Mouse (Mus musculus) stomach, embryonic 16.5 days (tissue): Measurements from ENCODE around the gene Il17rd. TPM values are rescaled to one million over a fixed set of nuclear protein-coding genes. Genes with fewer than 3 reads are reported as not detected.

Experiments used
- ATAC-seq: fragments of 200-750 bp; cut with Nextera tagmentation; 2 replicates; pipeline ENCODE4 v1.8.0; 2017; ENCODE audit warnings: moderate number of reproducible peaks, moderate TSS enrichment; ENCODE audit not compliant: insufficient read depth, low FRiP score
- H3K27ac ChIP-seq: fragments of 300-500 bp; sonication (generic); 2 replicates; pipeline ENCODE4 v1.5.1; 2014; ENCODE audit warnings: low read length
- H3K27me3 ChIP-seq: fragments of 300-500 bp; sonication (generic); 2 replicates; pipeline ENCODE4 v1.6.1; 2014; ENCODE audit warnings: low read length, control low read depth, mixed read lengths; ENCODE audit not compliant: control insufficient read depth, insufficient read depth
- H3K36me3 ChIP-seq: fragments of 300-500 bp; sonication (generic); 2 replicates; pipeline ENCODE4 v1.6.1; 2014; ENCODE audit warnings: low read length; ENCODE audit not compliant: control insufficient read depth, insufficient read depth
- H3K4me1 ChIP-seq: fragments of 300-500 bp; sonication (generic); 2 replicates; pipeline ENCODE4 v1.6.1; 2014; ENCODE audit warnings: low read length, control low read depth, mixed read lengths; ENCODE audit not compliant: control insufficient read depth, insufficient read depth
- H3K4me2 ChIP-seq: fragments of 300-500 bp; sonication (generic); 2 replicates; pipeline ENCODE4 v1.6.1; 2014; ENCODE audit warnings: low read depth, low read length, mixed read lengths
- H3K4me3 ChIP-seq: fragments of 300-500 bp; sonication (generic); replicated peaks from 2 replicates; pipeline ENCODE4 v1.5.1; 2014; ENCODE audit warnings: mild to moderate bottlenecking, low read length
- H3K9ac ChIP-seq: fragments of 300-500 bp; sonication (generic); 2 replicates; pipeline ENCODE4 v1.6.1; 2014; ENCODE audit warnings: low read length
- H3K9me3 ChIP-seq: fragments of 300-500 bp; sonication (generic); replicated peaks from 2 replicates; pipeline ENCODE4 v1.6.1; 2016; ENCODE audit warnings: low read length, control low read depth; ENCODE audit not compliant: control insufficient read depth
- WGBS: fragments of 180-500 bp; shearing (Covaris S2); extraction: QIAGEN DNeasy Blood & Tissue Kit; methylation state at CpG from one replicate; pipeline ENCODE4 v1.1.7; 2014; 5-methylcytosine and 5-hydroxymethylcytosine counted together
- polyA plus RNA-seq: library from polyadenylated mRNA; unstranded; fragments of >200 nt; fragmentation: Nextera tagmentation; extraction: Ambion mirVana; gene quantifications from 2 replicates; pipeline ENCODE4 v1.2.1, GENCODE M21; 2015

Gene Il17rd
- polyA plus RNA-seq, 1 experiment from 2014 or later = 2.5 TPM

GRCm38 (mm10) chr14:27040451-27040850 is 1.7 kb downstream of the Il17rd start:
- no peak overlapping the region for H3K27ac ChIP-seq
- H3K4me3 ChIP-seq = peak overlapping the region; percentile 94
- H3K9ac ChIP-seq = peak overlapping the region; percentile 86
- peak overlapping the region; percentile 83 for H3K4me2 ChIP-seq
- H3K4me1 ChIP-seq = peaks cover 32% of the 10 kb centered on the region
- no peaks in the 10 kb centered on the region for H3K36me3 ChIP-seq
- no peaks in the 10 kb centered on the region for H3K9me3 ChIP-seq
- 33% methylated on average over 12 of the region's 12 CpGs for WGBS
- H3K27me3 ChIP-seq = no peaks in the 10 kb centered on the region
- ATAC-seq = no peak

- H3K4me1 ChIP-seq = peaks cover 38% of the 10 kb centered on the region
- H3K4me2 ChIP-seq = no peak overlapping the region
- no peaks in the 10 kb centered on the region for H3K9me3 ChIP-seq
- H3K27me3 ChIP-seq = no peaks in the 10 kb centered on the region
- H3K9ac ChIP-seq = no peak overlapping the region
- WGBS = 51% methylated on average over 8 of the region's 8 CpGs
- no peak for ATAC-seq
- no peak overlapping the region for H3K27ac ChIP-seq
- H3K36me3 ChIP-seq = no peaks in the 10 kb centered on the region
- H3K4me3 ChIP-seq = no peak overlapping the region
These were observed 3.7 kb downstream of the Il17rd start for GRCm38 (mm10) chr14:27042280-27042983.

DNA sequence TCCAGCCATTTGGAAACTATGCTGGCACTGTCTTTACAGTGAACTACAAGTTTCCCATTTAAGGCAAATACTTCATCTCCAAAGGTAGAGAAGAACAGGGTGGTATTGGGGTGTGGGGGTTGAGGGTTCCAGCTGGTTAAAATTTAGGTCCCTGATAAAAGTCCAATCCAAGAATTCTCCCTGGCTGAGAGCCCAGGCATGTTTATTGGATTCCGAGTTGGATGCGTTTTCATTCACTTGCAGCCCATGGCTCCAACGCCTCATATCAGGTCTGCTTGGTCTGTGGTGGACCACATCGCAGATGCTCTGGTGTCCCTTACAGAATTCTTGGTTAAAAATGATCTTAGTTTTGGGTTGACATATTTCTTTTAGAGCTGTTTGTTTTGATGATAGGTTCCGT is 4.7 kb downstream of the Il17rd start:
- ATAC-seq = no peak
- H3K9me3 ChIP-seq = no peaks in the 10 kb centered on the region
- no peak overlapping the region for H3K4me3 ChIP-seq
- H3K36me3 ChIP-seq = no peaks in the 10 kb centered on the region
- no peak overlapping the region for H3K4me2 ChIP-seq
- 53% methylated on average over 5 of the region's 5 CpGs for WGBS
- H3K27me3 ChIP-seq = no peaks in the 10 kb centered on the region
- peak overlapping the region; percentile 48; the same call in 1 of the 2 replicates for H3K27ac ChIP-seq
- H3K4me1 ChIP-seq = peaks cover 38% of the 10 kb centered on the region
- peak overlapping the region; percentile 6; the same call in 1 of the 2 replicates for H3K9ac ChIP-seq

GRCm38 (mm10) chr14:27044221-27044966 is 5.7 kb downstream of the Il17rd start:
- no peaks in the 10 kb centered on the region for H3K9me3 ChIP-seq
- peak overlapping the region; percentile 48 for H3K27ac ChIP-seq
- WGBS = 4% methylated on average over 11 of the region's 11 CpGs
- H3K27me3 ChIP-seq = no peaks in the 10 kb centered on the region
- peaks cover 38% of the 10 kb centered on the region for H3K4me1 ChIP-seq
- H3K9ac ChIP-seq = 0 out of 2 replicates have a peak overlapping the region, but pooled peaks have one; percentile 12
- peak; percentile 82 for ATAC-seq
- no peaks in the 10 kb centered on the region for H3K36me3 ChIP-seq
- H3K4me3 ChIP-seq = no peak overlapping the region
- H3K4me2 ChIP-seq = peak overlapping the region; percentile 22

DNA sequence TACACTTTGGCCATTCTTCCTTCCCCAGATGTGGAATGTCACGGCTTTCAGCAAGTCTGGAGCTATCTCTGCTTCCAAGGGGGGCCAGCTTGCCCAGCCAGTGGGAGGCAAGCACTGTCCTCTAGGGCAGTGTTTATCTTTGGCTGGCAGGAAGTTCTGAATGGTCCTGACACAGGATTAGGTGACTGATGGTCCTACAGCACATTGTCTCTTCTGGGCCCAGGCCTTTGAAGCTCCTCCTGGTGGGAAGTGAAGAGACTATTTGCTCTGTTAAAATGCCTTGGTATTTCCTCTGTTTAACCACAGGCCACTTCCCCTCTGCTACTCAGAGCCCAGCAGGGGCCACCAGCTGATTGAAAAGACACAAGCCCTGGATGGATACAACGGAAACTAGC is 6.2 kb downstream of the Il17rd start:
- Histone ChIP-seq H3K9ac (0 out of 2 replicates have a peak overlapping the region, but pooled peaks have one; percentile 12), H3K4me1 (peaks cover 40% of the 10 kb centered on the region), H3K4me2 (peak overlapping the region; percentile 22), H3K27me3 (no peaks in the 10 kb centered on the region), H3K4me3 (no peak overlapping the region), H3K36me3 (no peaks in the 10 kb centered on the region), H3K27ac (peak overlapping the region; percentile 48), H3K9me3 (no peaks in the 10 kb centered on the region)
- WGBS = 18% methylated on average over 2 of the region's 2 CpGs
- ATAC-seq = peak; percentile 24; the same call in 1 of the 2 replicates

- Histone ChIP-seq H3K4me1 (peaks cover 40% of the 10 kb centered on the region), H3K27ac (no peak overlapping the region), H3K9me3 (no peaks in the 10 kb centered on the region), H3K9ac (no peak overlapping the region), H3K36me3 (no peaks in the 10 kb centered on the region), H3K4me2 (no peak overlapping the region), H3K4me3 (no peak overlapping the region), H3K27me3 (no peaks in the 10 kb centered on the region)
- ATAC-seq = no peak
- 71% methylated on average over 8 of the region's 8 CpGs for WGBS
These were observed 9.7 kb downstream of the Il17rd start for GRCm38 (mm10) chr14:27048231-27048956.

DNA sequence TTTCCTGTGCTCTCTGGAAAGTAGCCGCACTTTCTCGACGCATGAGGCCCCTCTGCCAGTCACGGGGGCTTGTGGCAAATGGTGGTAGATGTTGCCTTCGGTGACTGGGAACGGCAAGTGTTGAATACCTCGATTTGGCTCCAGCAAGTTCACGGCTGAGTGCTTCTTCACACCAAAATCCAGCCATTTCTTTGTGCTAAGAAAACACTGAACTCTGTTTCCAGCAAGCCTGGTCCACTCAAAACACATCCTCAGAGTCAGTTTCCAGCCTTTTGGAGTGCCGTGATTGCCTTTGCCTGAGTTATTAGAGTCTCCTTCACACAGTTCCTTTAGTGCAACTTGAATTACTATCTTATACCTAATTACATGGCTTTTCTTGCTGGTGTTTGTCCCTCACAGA is 11.3 kb downstream of the Il17rd start:
- Histone ChIP-seq H3K4me1 (peaks cover 24% of the 10 kb centered on the region), H3K4me2 (no peak overlapping the region), H3K27me3 (no peaks in the 10 kb centered on the region), H3K9ac (no peak overlapping the region), H3K36me3 (no peaks in the 10 kb centered on the region), H3K27ac (no peak overlapping the region), H3K4me3 (no peak overlapping the region), H3K9me3 (no peaks in the 10 kb centered on the region)
- 57% methylated on average over 9 of the region's 9 CpGs for WGBS
- ATAC-seq = no peak

- peak overlapping the region; percentile 46 for H3K9ac ChIP-seq
- no peak for ATAC-seq
- H3K27me3 ChIP-seq = no peaks in the 10 kb centered on the region
These were observed 12.1 kb downstream of the Il17rd start for GRCm38 (mm10) chr14:27050560-27051510.

More at GRCm38 (mm10) chr14:27050560-27051510, 12.1 kb downstream of the Il17rd start:
- H3K4me2 ChIP-seq = no peak overlapping the region
- H3K4me3 ChIP-seq = no peak overlapping the region
- H3K4me1 ChIP-seq = peaks cover 22% of the 10 kb centered on the region
- 42% methylated on average over 18 of the region's 18 CpGs for WGBS
- H3K36me3 ChIP-seq = no peaks in the 10 kb centered on the region
- peak overlapping the region; percentile 23; the same call in 1 of the 2 replicates for H3K27ac ChIP-seq
- no peaks in the 10 kb centered on the region for H3K9me3 ChIP-seq
